Mouse (Mus musculus) B cell, adult 2 months (primary cell): ENCODE measurements around the gene Tgfbr2.
A peak's percentile ranks its signal among the peaks of the same experiment; 100 is the strongest.

Experiments
- DNase-seq, 2 experiments: peaks; one replicate each; pipeline ENCODE4 v3.0.0; 2022

The Tgfbr2 gene

DNA sequence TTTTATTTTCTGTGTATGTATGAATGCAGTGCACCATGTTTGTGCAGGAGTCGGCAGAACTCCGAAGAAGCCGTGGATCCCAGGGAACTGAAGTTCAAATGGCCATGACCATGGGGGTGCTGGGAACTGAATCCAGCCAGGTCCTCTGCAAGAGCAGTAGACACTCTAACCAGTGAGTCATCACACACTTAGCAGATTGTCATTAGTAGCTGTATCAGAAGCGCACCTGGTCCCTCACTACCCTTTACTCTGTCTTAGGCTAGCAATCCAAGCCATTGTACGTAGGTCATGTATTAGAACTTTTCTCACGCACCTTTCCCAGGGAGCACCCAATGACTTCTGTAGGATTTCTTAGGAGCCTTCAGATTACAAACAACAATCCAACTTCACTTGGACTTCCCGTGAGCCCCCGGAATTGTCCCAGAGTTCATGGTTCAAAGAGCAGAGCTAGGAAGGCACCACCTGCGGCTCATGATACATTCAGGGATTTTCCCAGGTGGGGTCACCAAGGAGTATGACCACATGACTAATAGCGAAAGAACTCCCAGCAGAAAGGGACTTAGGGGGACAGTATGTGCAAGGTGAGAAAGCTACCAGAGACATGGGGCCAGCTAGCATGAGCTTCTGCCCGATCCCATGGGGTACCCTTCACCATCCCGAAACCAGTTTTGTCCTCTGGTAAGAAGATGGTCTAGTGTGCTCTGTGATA, 17.8 kb upstream of the Tgfbr2 start:
- no peak for DNase-seq

DNA sequence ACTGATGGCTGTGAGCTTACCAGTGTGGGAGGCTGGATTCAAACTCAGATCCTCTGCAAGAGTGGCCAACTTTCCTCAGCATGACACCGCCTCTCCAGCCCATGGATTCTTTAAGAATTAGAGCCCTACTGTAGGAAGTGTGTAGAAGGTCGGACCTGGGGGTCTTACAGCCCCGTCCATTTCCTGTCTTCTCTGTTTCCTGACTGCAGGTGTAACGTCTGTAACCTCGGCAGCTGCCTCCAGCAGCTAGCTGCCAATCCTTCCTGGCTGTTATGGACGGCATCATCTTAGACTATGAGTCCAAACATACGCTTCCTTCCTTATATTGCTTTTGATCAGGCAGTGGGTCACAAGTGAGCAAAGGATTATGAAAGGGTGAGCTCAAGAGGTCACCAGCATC, 17.1 kb upstream of the Tgfbr2 start:
- no peak for DNase-seq

DNA sequence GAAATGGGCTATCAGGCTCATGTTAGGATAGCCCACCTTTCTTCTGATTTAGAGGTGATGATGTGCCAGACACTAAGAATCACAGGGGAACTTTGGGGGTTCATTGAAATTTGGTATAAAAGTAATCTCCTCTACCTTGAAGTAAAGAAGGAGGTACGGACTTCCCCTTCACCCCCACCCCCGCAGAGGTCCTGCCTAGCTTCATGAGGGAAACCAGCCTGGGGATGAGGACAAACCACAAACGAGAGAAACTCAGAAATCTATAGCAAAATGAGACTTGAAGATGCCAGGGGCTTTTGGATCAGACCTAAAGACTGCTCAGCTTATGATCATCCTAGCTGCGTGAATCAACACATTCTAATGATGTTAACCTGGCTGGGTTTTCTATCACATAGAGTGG, 14.7 kb upstream of the Tgfbr2 start:
- peak; percentile 39 to 52 for DNase-seq

DNA sequence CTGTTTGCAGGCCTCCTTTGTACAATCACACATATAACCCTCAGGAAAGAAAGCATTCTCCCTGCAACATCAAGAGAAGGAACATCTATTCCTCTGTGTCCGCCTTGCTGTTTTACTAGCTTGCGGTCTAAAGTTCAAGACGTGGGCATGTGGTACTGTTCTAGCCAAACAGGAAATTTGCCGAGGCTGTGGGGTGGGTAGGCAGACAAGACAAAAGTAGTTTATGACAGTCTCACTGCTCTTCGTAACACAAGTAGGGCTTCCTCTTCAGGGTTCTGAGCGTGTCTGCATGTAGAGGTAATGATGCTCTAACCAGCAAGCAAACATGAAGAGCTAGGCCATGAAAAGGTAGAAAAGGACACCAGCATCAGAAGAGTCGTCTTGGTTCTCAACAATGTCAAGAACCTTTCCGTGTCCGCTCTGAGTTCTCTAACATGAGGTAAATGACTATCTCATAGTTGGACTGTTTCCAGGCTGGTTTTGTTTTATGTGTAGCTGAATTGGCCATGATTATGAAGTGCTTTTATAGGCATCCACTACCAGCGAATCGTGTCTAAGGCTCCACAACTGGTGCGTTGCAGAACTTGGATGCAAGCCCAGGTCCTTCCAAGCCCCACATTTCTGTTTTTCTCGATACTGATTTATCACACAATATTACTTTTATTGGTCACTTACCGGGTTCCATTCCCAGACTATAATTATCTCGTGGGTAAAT, 13.9 kb upstream of the Tgfbr2 start:
- peak; percentile 47 to 51 for DNase-seq

DNA sequence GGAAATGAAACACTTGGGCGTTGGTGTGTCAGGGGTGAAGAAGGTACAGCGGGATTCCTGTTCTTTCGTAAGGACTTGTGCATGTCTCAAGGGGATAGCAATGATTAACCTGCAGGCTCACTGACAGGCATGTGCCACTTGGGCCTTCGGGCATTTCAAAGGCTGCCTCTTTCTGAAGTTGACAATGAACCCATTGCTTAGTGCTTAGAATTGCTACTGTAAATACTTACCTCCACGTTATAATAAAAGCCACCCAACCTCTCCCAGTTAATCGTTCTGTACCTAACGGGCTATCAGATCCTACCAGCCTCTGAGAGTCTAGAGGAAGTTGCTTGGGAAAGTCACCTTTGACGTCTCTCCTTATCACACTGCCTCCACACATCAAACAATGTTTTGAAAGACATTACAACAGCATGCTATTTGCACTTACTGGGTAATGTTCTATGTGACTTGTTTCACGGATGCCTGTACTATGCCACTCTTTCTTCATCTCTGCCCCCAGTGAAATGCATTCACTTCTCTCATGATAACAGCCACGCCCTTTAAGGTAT, 12.1 kb upstream of the Tgfbr2 start:
- DNase-seq: no peak

DNA sequence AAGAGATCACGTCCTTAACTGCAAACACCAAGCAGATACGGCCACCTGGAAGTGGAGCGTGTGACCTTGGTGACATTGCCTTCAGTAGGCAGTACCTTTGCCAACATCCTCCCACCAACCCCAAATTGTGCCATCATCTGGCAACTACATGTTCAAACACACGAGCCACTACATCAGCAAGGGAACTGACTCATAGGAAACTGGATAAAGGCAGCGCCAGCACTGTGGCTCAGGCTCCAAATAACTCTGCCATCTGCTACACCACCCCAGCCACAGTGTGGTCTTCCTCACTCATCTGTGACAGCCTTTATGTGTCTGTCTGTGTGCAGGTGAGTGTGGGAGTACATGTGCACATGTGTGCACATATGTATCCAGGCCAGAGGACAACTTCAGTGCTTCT, 9.7 kb upstream of the Tgfbr2 start:
- DNase-seq: peak; percentile 41

DNA sequence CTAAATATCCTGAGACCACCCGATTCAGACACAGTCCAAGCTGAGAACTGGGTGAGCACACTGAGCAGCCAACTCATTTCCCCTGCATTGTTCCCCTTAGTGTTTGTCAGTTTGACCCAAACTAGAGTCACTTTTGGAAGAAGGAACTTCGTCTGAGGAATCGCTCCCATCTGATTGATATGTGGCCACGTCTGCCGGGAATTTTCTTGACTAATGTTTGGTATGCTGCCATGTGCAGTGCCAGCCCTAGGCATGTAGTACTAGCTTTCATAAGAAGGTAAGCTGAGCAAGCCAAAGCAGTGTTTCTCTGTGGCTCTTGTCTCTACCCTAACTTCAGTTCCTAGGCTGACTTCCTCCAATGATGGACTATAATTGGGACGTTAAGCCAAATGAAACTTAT, 7.9 kb upstream of the Tgfbr2 start:
- no peak for DNase-seq

DNA sequence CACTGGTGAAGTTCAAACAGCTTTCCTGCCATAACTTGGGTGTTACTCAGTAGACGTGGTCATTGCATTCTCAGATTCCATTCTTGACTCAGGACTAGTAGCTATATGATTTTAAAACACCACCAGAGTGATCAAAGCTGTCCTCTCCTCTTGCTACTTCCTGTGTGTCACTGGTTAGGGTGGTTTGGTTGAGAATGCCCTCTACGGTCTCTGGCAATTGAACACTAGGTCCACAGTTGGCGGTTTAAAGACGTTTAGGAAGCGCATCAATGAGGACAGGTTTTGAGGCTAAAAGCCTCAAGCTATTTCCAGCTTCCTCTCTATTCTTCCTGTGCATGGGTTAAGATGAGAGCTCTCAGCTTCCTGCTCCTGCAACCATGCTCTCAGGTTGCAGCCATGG, 6.4 kb upstream of the Tgfbr2 start:
- DNase-seq: no peak

DNA sequence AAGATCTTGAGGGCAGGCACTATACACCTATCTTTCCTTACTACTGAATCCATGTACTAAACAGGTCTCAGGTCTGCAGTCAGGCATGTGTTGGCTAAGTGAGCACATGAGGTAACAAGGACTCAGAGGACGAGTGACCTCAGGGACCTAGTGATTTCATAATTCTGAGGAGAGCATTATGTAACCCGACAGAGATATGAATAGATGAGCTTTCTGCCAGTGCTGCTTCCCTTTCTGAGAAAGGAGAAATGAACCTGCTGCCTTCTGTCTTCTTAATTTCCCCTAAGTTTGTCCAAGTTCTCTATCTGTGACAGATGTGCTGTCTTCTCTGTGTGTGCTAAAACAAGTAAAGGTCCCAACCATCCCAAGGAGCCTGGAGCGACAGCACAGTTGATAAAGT, 3.0 kb upstream of the Tgfbr2 start:
- peak; percentile 47 to 53 for DNase-seq

DNA sequence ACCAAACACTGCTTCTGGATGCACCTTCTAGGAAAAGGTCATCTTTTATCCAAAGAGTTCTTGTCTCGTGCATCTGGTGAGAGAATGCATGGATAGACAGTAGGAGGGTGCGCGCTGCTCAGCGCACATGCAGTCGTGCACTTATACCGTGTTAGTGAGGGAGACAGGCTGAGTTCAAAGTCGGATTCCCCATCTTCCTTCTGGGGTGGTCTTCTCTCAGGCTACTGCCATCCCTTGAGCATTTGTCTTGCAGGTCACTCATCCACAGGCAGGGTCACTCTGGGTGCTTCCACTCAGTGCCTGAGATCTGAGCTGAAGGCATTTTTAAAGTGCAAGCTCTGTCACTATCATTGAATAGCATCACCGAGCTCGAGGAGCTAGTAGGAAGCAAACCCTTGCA, 1.9 kb upstream of the Tgfbr2 start:
- no peak for DNase-seq

DNA sequence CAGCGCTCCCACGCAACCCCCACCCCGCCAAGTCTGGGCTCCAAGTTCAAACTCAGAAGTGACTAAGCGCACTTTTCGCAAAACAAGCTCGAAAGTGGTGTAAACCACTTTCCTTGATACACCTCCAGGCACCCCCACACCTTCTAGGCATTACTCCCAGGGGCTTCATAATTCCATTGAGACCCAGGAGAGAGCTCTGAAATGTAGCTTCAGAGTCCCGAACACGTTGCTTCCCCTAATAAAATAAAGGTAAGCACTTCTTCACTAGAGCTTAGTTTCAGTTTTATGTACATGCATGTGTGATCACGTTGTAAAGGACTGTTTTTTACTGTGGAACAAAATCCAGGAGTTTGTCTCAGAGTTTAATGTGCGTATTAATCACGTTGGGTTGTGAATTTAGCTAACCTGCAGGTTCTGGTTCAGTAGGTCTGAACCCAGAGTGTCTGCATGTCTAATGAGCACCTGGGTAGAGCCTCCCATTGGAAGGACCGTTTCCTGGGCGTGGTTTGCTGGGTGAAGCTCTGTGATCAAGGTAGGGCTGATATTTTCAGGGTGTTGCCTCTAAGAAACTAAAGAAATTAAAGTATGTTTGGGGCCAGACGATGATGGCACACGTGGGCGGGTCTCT, 442 bp upstream of the Tgfbr2 start:
- peak; percentile 84 to 87 for DNase-seq

DNA sequence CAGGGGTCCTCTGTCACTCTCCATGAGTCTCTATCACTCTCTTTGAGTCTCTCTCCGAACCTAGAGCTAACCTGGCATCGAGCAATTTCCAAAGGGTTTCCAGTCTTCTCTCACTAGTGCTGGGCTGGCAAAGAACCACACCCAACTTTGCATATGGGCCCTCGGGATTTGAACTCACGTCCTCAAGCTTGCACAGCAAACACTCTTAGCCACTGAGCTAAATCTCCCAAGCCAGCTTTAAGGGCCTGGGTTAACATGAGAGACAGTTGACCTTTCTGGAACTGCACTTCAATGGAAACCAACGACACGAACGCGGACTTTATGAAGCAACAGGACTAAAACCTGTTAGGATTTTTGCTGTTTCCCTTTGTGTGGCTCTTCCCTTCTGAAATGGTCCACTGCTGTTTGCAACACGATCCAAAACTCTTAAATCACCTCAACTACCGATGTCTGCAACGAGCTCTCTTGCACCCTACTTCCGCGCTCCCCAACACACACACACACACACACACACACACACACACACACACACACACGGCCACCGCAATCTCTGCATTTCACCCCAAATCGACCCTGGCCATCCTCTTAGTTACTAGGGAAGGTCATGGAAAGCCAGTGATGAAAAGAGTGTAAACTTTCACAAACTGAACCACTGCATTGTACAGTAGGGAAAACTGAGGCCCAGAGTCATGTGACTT, 1.5 kb downstream of the Tgfbr2 start:
- DNase-seq: peak; percentile 52 to 56

DNA sequence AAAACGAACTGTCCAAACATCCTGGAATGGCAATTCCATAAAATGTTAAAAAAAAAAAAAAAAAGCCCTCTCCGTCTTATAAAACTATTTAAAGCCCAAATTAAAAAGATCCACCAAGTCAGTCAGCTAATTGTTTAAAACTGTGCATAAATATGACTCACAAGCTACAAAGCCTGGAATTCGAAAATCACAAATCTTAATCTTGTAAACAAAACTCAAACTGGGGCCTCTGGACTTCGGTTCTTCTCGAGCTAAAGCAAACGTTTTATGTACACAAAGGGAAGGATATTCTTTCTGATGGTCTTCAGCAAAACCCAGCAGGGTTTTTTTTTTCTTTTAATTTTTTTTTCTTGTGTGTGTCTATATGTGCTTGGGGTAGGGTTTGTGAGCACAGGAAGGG, 2.1 kb downstream of the Tgfbr2 start:
- DNase-seq: no peak

DNA sequence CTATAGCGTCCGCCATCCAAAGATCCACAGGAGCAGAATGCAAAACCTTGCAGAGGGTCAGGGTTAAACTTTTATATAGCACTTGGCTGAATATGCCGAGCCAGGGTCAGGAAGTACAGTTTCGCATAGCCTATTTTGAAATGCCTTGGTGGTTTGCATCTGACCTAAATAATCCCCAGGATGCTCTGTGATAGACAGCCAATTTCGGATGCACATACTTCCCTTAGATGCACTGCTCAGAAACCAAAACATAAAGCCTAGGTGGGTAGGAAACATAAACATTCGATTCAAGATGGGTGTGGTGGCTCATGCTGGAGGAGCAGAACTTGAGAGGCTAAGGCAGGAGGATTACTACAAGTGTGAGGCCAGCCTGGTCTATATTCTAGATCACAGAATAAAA, 6.1 kb downstream of the Tgfbr2 start:
- no peak for DNase-seq

DNA sequence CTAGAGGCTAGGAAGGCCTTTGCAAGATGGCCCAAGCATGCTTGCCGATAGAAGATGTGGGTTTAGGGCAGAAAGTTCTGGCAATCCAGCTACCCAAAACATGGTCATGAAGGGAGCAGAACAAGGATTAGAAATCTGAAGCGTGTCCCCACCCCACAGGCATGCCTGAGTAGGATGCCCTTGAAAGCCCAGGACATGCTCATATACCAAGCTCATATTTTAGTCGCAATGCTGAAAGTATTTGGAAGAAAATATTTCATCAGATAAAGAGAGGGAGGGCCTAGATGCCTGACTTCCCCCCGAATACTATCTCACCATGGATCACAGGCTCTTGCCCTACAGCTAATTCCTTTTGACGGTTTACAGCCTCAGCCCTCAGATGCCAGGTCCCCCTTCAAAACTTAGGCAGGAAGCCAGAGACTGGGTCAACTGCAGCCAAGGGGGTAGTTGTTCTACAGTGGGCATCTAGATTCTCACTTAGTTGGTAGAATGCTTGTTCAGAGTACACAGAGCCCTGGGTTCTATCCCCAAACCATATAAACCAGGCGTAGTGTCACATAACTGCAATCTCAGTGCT, 7.8 kb downstream of the Tgfbr2 start:
- no peak for DNase-seq

DNA sequence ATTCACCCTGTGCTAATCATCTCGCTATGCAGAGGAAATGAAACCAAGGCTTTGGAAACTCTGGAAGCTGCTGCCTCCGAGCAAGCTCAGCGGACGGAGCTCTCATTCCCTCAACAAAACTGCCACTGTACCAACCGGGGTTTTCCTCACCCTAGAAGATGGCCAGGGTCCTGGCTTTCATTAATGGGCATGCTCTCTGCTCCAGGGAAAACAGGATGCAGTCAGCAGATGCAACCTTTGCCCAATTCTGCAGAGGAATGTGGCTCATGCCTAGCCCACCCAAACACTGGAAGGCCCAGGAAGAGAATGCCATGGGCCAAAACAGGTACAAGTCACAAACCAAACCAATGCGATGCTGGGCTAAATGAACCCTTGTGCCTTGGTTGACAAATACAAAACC, 8.8 kb downstream of the Tgfbr2 start:
- no peak for DNase-seq

DNA sequence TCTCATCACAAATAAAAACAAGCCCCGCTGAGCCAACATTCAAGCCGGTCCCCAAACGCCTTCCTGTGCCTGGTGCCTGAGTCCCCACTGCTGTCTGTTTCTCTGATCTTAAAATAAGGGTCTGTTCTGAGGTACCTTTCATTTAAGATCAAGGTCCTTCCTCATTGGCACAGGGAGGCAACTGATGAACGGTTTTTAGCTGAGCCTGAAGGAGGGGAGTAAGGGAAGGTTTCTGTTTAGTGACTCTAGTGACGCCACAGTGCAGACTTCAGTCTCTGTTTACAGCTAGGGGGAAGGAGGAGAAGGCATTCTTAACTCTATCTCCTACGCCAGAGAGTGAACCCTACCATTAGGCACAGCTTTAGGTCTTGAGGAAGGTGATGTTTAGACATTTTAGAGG, 11.3 kb downstream of the Tgfbr2 start:
- DNase-seq: no peak

DNA sequence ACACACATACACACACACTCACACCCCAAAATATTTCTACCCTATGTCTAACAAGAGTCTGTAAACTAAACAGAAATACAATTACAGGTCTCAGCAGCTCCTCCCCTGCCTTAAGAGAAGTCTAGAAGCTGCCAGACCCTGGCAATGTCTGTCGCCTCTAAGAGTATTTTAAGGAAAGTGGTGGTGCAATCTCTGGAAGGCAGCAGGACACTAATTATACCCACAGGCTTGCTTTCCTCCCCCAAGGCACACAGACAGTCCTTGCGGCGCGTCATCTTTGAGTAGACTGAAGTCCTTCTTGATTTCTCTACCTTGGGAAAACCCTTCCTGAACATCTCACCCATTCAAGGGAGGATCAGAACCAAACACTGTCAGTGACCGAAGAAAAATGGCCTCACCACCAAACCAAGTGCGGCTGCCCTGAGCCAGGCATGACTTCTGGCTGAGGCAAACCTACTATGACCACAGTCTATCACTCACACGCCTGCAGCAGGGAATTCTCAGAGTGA, 12.2 kb downstream of the Tgfbr2 start:
- DNase-seq: no peak

DNA sequence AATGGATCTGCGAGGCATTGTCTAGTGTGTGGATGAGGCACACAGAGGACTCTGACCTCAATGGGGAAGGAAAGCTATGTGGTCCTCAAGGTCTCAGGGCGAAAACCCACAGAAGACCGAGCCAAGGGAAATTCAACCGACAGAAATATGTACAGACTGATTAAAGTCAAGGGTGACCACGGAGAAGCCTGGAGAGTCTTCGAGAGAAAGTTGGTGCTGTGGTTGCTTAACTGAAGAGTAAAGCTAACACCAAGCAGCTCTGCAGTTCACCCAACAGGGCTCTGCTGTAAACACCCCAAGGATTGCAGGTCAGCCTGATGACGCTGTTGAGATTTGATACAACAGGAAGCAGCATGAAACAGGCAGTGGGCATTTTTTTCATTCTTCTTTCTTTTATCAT, 14.3 kb downstream of the Tgfbr2 start:
- DNase-seq: peak; percentile 30

DNA sequence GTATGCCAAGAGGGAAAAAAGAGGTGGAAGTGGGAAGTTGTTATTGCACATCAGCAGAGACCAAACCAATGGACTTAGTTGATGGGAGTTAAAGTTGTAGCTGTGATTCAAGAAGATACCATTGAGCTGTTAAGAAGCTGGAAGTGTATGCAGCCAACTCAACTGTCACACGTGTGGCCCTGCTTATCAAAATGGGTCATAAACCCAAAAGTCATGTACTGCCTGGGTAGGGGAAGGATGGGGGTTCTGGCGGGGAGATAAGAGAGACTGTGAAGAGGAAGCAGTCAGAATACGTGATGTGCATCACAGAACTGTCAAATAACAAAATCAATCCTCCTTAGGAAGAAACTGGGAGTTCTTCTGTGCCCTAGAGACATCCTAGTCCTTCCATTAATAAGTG, 15.1 kb downstream of the Tgfbr2 start:
- peak; percentile 34 to 48 for DNase-seq

DNA sequence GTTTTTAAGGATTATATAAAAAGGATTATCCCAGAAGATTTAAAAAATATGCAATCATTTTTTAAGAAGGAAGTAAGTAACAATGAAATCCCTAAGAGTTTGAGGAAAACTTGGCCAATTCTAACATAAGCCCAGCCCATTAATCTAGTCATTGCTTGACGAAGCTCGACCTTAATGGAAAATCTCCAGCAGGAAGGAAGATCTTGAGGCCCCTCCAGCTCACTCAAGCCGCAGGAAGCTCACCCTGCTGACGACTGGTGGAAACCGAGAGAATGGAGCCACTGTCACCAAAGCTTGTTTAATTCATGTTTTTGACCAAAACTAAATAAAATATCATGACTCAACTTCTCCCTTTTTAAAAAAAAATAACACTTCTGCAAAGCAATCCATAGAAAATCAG, 18.7 kb downstream of the Tgfbr2 start:
- DNase-seq: no peak

DNA sequence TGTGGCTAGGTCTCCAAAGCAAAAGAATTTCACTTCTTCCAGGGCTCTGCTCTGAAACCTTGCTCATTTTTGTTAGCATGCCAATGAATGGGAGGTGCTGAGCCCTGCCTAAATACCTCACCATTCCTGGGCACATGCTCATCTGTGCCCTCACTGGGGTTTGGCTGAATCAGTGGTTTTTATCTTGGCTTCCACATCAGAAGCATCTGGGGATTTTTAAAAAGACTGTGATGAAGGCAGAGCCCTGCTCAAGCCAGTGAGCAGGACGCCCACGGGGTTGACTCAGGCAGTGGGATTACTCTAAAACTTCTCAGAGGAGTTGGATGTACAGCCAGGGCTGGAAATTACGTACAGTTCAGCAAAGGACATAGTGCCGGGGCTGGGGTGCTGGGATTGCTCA, 22.3 kb downstream of the Tgfbr2 start:
- DNase-seq: no peak
